Mouse (Mus musculus): ENCODE data around the gene Dcakd.

Gene Dcakd

GRCm38 (mm10) chr11:103049611-103050010 lies 21.5 kb upstream of the Dcakd start:
- no peak for DNase-seq (ENCODE audit: extremely low spot score, low spot score)

- no peak for DNase-seq (ENCODE audit: extremely low spot score, low spot score)
Measured at GRCm38 (mm10) chr11:103046286-103046685, 18.2 kb upstream of the Dcakd start.

GRCm38 (mm10) chr11:103043982-103044381 lies 15.8 kb upstream of the Dcakd start:
- no peak for DNase-seq (ENCODE audit: extremely low spot score, low spot score)

DNA sequence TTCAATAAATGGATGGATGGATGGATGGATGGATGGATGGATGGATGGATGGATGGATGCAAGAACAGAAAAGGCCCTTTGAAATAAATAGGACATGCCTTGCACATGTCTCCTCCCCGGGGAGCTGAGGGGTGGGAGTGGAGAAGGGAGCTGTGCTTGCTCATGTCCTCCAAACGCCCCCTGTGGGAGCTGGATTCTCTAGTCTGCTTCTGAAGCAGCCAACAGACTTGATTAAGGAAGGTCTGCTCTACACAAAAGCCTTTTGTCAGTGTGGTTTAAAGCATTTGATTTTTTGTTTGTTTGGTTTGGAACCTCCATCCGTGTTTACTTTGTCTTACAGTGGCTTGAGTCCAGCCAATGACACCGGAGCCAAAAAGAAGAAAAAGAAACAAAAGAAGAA lies 14.7 kb upstream of the Dcakd start:
- no peak for DNase-seq (ENCODE audit: extremely low spot score, low spot score)

DNA sequence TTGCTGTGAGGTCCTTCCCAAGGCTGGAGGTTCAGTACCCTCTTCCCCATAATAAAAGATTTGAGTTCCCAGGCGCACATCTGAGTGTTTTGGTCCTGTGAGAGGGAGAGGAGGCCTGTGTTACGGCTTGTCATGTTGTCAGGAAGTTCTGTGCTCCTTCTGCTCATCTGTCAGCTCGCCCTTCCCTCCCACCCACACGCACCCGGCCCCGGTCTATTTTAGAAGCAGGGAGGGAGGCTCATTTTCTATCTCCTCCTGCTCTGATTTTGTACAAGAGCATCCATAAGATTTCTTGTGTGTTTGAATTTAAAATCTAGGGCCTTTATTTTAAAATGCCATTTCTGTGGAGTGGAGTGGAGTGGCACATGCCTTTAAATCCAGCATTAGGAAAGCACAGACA lies 9.9 kb upstream of the Dcakd start:
- no peak for DNase-seq (ENCODE audit: extremely low spot score, low spot score)

DNA sequence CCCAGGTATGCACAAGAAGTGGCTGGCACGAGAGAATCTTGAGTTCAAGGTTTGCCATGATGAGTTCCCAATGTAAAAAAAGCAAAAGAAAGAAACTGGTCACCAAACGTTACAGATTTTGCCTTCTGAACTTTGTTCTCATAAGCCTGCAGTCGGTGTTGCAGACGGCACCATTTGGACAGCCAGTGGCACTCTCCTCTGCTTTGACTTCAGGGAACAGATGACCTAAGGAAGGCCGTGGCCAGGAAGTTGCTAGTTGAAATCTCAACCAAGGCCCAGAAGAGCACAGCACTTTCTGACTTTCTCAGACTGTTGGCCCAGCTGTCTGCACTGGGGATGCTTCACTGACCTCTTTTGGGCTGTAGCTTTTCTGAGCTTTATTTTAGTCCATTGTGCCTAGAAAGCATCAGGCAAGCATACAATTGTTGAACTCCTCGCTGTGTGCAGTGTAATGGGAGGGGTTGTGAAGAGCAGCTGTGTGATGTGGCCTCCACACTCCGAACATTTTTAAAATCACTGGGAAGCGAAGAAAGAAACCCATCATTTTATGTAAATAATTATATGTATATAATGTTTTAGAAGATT lies 8.8 kb upstream of the Dcakd start:
- DNase-seq (ENCODE audit: extremely low spot score, low spot score): no peak

- DNase-seq (ENCODE audit: extremely low spot score, low spot score): no peak
Measured at GRCm38 (mm10) chr11:103035007-103035406, 6.9 kb upstream of the Dcakd start.

- DNase-seq (ENCODE audit: extremely low spot score, low spot score): no peak
Measured at GRCm38 (mm10) chr11:103033030-103033429, 4.9 kb upstream of the Dcakd start.

- no peak for DNase-seq (ENCODE audit: extremely low spot score, low spot score)
Measured at GRCm38 (mm10) chr11:103027570-103028175, 460 bp downstream of the Dcakd start.

- no peak for DNase-seq (ENCODE audit: extremely low spot score, low spot score)
Measured at GRCm38 (mm10) chr11:103026901-103027300, 1.2 kb downstream of the Dcakd start.

DNA sequence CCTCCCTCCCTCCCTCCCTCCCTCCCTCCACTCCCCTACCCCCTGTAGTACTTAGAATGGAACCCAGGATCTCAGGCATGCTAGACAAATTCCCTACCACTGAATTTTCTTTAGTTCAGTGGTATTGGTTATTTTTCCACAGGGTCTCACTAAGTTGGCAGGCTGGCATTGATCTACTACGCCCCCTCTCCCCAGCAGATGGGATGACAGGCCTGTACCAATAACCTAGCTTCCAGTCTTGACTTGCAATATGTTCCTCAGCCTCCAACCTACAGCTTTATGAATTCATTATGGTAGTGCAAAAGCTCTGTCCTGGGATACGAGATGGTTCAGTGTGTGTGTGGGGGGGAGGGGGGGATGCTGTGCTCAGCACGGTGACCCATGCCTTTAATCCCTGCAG lies 4.2 kb downstream of the Dcakd start:
- DNase-seq (ENCODE audit: extremely low spot score, low spot score): no peak

- no peak for DNase-seq (ENCODE audit: extremely low spot score, low spot score)
Measured at GRCm38 (mm10) chr11:103020713-103021335, 7.3 kb downstream of the Dcakd start.

DNA sequence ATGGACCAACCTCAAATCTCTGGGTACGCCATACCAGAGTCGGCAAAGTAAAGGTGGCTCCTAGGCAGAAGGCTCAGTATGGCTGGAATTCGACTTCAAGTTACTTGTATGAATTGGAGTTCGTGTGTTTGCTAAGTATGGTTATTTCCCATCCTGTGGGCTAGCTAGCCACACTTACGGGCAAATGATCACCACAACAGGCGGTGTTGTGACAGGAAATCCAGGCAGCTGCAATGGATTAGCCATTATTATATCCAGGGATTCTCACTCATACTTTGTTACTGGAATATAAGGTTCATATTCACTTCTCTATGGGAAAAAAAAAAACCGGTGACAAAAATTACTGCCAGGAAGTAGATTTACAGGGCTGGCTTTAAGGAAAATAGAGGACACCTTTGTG lies 8.8 kb downstream of the Dcakd start:
- no peak for DNase-seq (ENCODE audit: extremely low spot score, low spot score)

DNA sequence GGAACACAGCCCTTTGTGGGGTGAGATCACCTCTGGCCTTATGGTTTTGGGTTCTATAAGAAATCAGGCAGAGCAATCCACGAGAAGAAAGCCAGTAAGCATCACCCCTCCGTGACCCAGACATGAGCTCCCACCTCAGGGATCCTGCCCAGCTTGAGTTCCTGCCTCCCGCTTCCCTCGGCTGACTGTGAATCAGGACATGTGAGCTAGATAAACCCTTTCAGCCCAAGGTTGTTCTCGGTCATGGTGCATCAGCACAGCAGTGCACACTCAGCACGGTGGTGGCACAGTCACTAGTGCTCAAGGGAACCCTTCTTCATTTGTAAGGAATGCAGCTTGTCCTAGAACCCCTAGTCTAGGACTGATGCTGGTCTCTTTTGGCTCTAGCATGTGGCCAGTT lies 9.3 kb downstream of the Dcakd start:
- no peak for DNase-seq (ENCODE audit: extremely low spot score, low spot score)

GRCm38 (mm10) chr11:103017661-103018060 lies 10.5 kb downstream of the Dcakd start:
- no peak for DNase-seq (ENCODE audit: extremely low spot score, low spot score)

- peak; percentile 99 for DNase-seq (ENCODE audit: extremely low spot score, low spot score)
Measured at GRCm38 (mm10) chr11:103016930-103017329, 11.2 kb downstream of the Dcakd start.

DNA sequence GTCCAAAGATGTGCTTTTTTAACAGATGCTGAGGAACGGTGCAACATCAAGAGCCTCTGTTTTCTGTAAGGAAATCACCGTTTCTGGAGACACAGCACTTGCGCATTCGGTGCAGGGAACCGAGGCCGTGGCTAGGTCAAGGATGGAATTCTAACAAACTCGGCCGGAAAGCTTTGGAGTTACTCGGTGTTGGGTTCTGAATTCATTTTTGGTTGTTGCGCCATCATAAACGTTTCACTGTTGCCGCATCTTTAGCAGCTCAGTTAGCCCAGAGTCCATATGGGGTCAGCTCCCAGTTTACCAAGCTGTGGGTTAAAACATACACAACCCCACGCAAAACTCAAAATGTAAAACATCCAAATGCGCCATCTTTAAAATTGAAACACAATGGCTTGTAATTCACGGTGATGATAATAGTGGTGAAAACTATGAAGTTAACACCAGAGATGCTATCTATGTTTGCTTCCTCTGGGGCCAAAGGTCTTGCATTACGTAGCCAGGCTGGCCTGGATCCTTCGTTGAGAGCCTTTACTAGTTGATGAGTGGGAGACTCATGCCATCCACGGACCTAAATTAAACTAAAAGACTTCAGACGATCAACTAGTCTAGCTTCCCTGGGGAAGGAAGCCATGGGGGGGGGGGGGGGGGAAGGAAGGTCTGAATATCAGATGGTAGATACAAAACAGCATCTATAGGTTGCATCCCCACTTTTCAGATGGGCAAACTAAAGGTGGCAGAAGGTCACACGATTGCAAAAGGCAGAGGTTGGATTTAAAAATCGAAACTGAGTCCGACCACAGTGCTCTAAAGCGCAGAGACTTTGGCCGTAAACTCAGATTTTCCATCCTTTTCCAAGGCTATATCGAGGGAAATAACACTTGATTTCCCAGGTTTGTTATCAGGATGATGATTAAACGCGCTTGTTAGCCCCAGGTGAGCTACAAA lies 12.0 kb downstream of the Dcakd start:
- peak; percentile 28 for DNase-seq (ENCODE audit: extremely low spot score, low spot score)

DNA sequence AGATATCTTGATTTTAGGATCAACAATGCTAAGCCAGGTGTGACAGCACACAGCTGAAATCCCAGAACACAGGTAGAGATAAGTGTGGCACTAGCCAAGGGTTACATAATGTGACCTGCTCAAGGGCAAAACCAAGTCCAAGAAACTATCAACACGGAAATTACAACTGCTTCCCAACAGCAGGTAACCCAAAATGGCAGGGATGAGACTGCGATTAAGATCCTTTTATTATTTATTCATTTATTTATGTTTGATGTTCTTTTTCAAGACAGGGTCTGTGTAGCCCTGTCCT lies 17.0 kb downstream of the Dcakd start:
- no peak for DNase-seq (ENCODE audit: extremely low spot score, low spot score)

- no peak for DNase-seq (ENCODE audit: extremely low spot score, low spot score)
Measured at GRCm38 (mm10) chr11:103010454-103011205, 17.5 kb downstream of the Dcakd start.

- no peak for DNase-seq (ENCODE audit: extremely low spot score, low spot score)
Measured at GRCm38 (mm10) chr11:103009208-103009607, 18.9 kb downstream of the Dcakd start.

DNA sequence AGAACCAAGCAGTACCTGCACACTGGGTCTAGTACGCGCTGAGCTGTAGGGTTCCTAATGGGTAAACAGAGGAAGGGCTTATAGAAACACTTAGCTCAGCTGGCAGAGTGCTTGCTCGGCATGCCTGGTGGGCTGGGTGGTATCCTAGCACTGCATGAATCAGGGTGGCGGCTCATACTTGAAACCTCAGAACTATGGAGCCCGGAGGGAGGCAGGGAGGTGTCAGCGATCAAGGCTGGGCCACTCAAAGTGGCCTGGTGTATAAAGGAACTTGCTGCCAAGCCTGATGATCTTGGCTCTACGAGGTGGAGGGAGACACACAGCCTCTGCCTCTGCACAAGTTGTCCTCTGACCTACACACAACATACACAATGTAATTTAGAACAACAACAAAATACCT lies 19.6 kb downstream of the Dcakd start:
- DNase-seq (ENCODE audit: extremely low spot score, low spot score): no peak

GRCm38 (mm10) chr11:103007001-103007340 lies 21.2 kb downstream of the Dcakd start:
- no peak for DNase-seq (ENCODE audit: extremely low spot score, low spot score)

Measured in neural tube, embryonic 10.5 days (tissue).